In the genomic region with DNA sequence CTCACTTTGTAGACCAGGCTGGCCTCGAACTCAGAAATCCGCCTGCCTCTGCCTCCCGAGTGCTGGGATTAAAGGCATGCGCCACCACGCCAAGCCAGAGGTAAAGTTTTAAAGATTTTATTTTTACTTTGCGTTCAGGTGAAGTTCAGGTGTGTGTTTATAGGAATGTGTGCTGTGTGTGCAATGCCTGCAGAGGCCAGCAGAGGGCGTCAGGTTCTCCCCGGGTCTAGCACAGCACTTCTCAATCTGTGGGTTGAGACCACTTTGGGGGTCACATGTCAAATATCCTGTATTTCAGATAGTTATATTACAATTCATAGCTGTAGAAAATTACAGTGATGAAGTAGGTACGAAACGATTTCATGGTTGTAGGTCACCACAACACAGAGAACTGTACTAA, we compare ENCODE assay signal across 11 mouse cellular contexts. TPM values are rescaled to one million over a fixed set of nuclear protein-coding genes. Genes with fewer than 3 reads are reported as not detected.
A peak's percentile ranks its signal among the peaks of the same experiment; 100 is the strongest.
DNase-seq lines count a peak whose midpoint lies in the region; ATAC-seq and TF ChIP-seq lines count a peak whose summit lies in the region.
"Had no signal": no experiment of that assay in that cellular context is flagged by ENCODE, and none has a peak within 500 bp of the region (broad histone marks: within the 10 kb centered on the region; RNA-seq: fewer than 3 reads in every experiment).

No protein-coding gene starts in this region.

- WGBS in heart, adult 2 months = 66% methylated on average over 10 of the region's 10 CpGs
- WGBS in midbrain, postnatal 0 days = 71% methylated on average over 10 of the region's 10 CpGs
- WGBS in midbrain, embryonic 15.5 days = 68% methylated on average over 10 of the region's 10 CpGs
- 65% methylated on average over 10 of the region's 10 CpGs for WGBS in forebrain, embryonic 10.5 days

- ATAC-seq in midbrain, postnatal 0 days (ENCODE audit: low FRiP score) = no peak
- ATAC-seq in midbrain, embryonic 15.5 days (replicated peaks) = no peak

- TF ChIP-seq EP300 in heart, adult 2 months (IDR thresholded peaks at IDR 0.05; ENCODE audit: insufficient read depth, low read depth, low read length) = no peak

- no peak overlapping the region for H3K4me3 ChIP-seq in heart, adult 2 months
- no peak overlapping the region for H3K4me3 ChIP-seq in midbrain, postnatal 0 days (ENCODE audit: low read depth, low read length)
- H3K4me3 ChIP-seq in midbrain, embryonic 15.5 days = no peak overlapping the region
- H3K4me3 ChIP-seq in forebrain, embryonic 10.5 days = no peak overlapping the region
- H3K4me3 ChIP-seq: heart, embryonic 10.5 days; limb, embryonic 15.5 days had no signal

- DNase-seq in heart, adult 2 months = no peak
- DNase-seq in heart, postnatal 4 days = no peak
- no peak for DNase-seq in midbrain, postnatal 0 days (ENCODE audit: low spot score)
- no peak for DNase-seq in brain, embryonic 14.5 days (ENCODE audit: low read depth)
- peak; percentile 50 for DNase-seq in thymus, postnatal 14 days
- no peak for DNase-seq in left cerebral cortex, postnatal 25 days (ENCODE audit: low spot score in 2 of 2)
- DNase-seq in forebrain, embryonic 10.5 days (ENCODE audit: extremely low spot score, low spot score) = no peak
- DNase-seq: spleen, adult 18-20 months had no signal

- H3K79me2 ChIP-seq in heart, adult 2 months (replicated peaks; ENCODE audit: control insufficient read depth, insufficient read depth, low read length) = no peaks in the 10 kb centered on the region

- no peak for TF ChIP-seq POLR2A in heart, adult 2 months (IDR thresholded peaks at IDR 0.05; ENCODE audit: insufficient read depth, low read depth, low read length)
- TF ChIP-seq POLR2A in brain, embryonic 14.5 days (IDR thresholded peaks at IDR 0.05; ENCODE audit: borderline replicate concordance, extremely low read depth, insufficient read depth, insufficient read length, poor library complexity, severe bottlenecking) = no peak

- no peaks in the 10 kb centered on the region for H3K4me1 ChIP-seq in heart, adult 2 months (ENCODE audit: control insufficient read depth, insufficient read depth, low read length)
- no peaks in the 10 kb centered on the region for H3K4me1 ChIP-seq in midbrain, postnatal 0 days (ENCODE audit: insufficient read depth, low read length)
- H3K4me1 ChIP-seq in midbrain, embryonic 15.5 days = no peaks in the 10 kb centered on the region
- no peaks in the 10 kb centered on the region for H3K4me1 ChIP-seq in forebrain, embryonic 10.5 days
- H3K4me1 ChIP-seq: heart, embryonic 10.5 days; limb, embryonic 15.5 days had no signal

- no peaks in the 10 kb centered on the region for H3K36me3 ChIP-seq in heart, adult 2 months (ENCODE audit: control insufficient read depth, insufficient read depth, low read length)
- H3K36me3 ChIP-seq in midbrain, postnatal 0 days (ENCODE audit: insufficient read depth, low read length) = no peaks in the 10 kb centered on the region
- no peaks in the 10 kb centered on the region for H3K36me3 ChIP-seq in midbrain, embryonic 15.5 days (replicated peaks)
- H3K36me3 ChIP-seq in forebrain, embryonic 10.5 days (replicated peaks) = no peaks in the 10 kb centered on the region
- H3K36me3 ChIP-seq: heart, embryonic 10.5 days; limb, embryonic 15.5 days had no signal

- H3K27me3 ChIP-seq in heart, adult 2 months (ENCODE audit: control insufficient read depth, insufficient read depth, low read length) = no peaks in the 10 kb centered on the region
- no peaks in the 10 kb centered on the region for H3K27me3 ChIP-seq in midbrain, postnatal 0 days (ENCODE audit: insufficient read depth, low read length)
- H3K27me3 ChIP-seq in midbrain, embryonic 15.5 days (replicated peaks) = no peaks in the 10 kb centered on the region
- H3K27me3 ChIP-seq in forebrain, embryonic 10.5 days (ENCODE audit: poor library complexity, severe bottlenecking) = no peaks in the 10 kb centered on the region
- H3K27me3 ChIP-seq: limb, embryonic 15.5 days had no signal

- H3K27ac ChIP-seq in heart, adult 2 months = no peak overlapping the region
- H3K27ac ChIP-seq in midbrain, postnatal 0 days (ENCODE audit: low read depth, low read length) = no peak overlapping the region
- H3K27ac ChIP-seq in midbrain, embryonic 15.5 days = no peak overlapping the region
- H3K27ac ChIP-seq in forebrain, embryonic 10.5 days = no peak overlapping the region
- H3K27ac ChIP-seq: heart, embryonic 10.5 days; limb, embryonic 15.5 days had no signal

- peak; percentile 74 for TF ChIP-seq CTCF in heart, adult 2 months (IDR thresholded peaks at IDR 0.05)
- TF ChIP-seq CTCF in midbrain, postnatal 0 days (IDR thresholded peaks at IDR 0.05) = peak; percentile 64
- peak; percentile 63 for TF ChIP-seq CTCF in brain, embryonic 14.5 days (IDR thresholded peaks at IDR 0.05; ENCODE audit: borderline replicate concordance, extremely low read depth, insufficient read depth, insufficient read length)

- no peak overlapping the region for H3K9ac ChIP-seq in heart, adult 2 months (ENCODE audit: low read depth, low read length)
- H3K9ac ChIP-seq in midbrain, postnatal 0 days (replicated peaks; ENCODE audit: low read length, poor library complexity, severe bottlenecking) = no peak overlapping the region
- no peak overlapping the region for H3K9ac ChIP-seq in midbrain, embryonic 15.5 days
- H3K9ac ChIP-seq: limb, embryonic 15.5 days had no signal

- H3K4me2 ChIP-seq in midbrain, postnatal 0 days (ENCODE audit: low read depth, low read length, poor library complexity, severe bottlenecking) = no peak overlapping the region
- H3K4me2 ChIP-seq in midbrain, embryonic 15.5 days = no peak overlapping the region
- H3K4me2 ChIP-seq: limb, embryonic 15.5 days had no signal

- no peaks in the 10 kb centered on the region for H3K9me3 ChIP-seq in midbrain, postnatal 0 days (ENCODE audit: low read length)
- no peaks in the 10 kb centered on the region for H3K9me3 ChIP-seq in midbrain, embryonic 15.5 days
- H3K9me3 ChIP-seq in forebrain, embryonic 10.5 days = no peaks in the 10 kb centered on the region
- H3K9me3 ChIP-seq: heart, embryonic 10.5 days; limb, embryonic 15.5 days had no signal

- intact Hi-C loops in heart, adult 2 months (cut with DNase I) = no loop called here
- intact Hi-C loops in left cerebral cortex, postnatal 25 days (cut with DNase I) = no loop called here

RNA-seq across cellular contexts. Expression of gene Crebl2, which starts 7.1 kb away (rescaled TPM):
- 10 to 100 TPM; 12.2 to 16.2 TPM for total RNA-seq in heart, adult 2 months (2021)
- polyA plus RNA-seq in heart, adult 2 months (2012; rRNA removed) = 9.2 and 15.3 TPM in 2 replicates
- total RNA-seq in heart, postnatal 4 days (2021) = 1 to 10 TPM; 2.4 to 2.8 TPM
- total RNA-seq in midbrain, postnatal 0 days (2014; rRNA removed) = 7.0 and 10.0 TPM in 2 replicates
- polyA plus RNA-seq in midbrain, postnatal 0 days (2015; fragmentation: Nextera tagmentation; extraction: Ambion mirVana) = 2.6 and 3.5 TPM in 2 replicates
- 4.6 and 5.6 TPM in 2 replicates for polyA plus RNA-seq in midbrain, embryonic 15.5 days (2015; fragmentation: Nextera tagmentation; extraction: Ambion mirVana)
- polyA plus RNA-seq in brain, embryonic 14.5 days (2012; rRNA removed) = 8.4 and 8.8 TPM in 2 replicates
- 10 to 100 TPM; 29.9 to 32.9 TPM for total RNA-seq in left cerebral cortex, postnatal 25 days (2021)
- 0.86 and 1.1 TPM in 2 replicates for polyA plus RNA-seq in forebrain, embryonic 10.5 days (2016; fragmentation: Nextera tagmentation; extraction: Ambion mirVana)

RNA-seq across cellular contexts. Expression of gene Dusp16, which starts 30.4 kb away (rescaled TPM):
- total RNA-seq in heart, adult 2 months (2021) = 10 to 100 TPM; 20.9 to 23.8 TPM
- polyA plus RNA-seq in heart, adult 2 months (2012; rRNA removed) = 8.2 and 18.7 TPM in 2 replicates
- total RNA-seq in heart, postnatal 4 days (2021) = 10 to 100 TPM; 32.4 to 34.9 TPM
- total RNA-seq in midbrain, postnatal 0 days (2014; rRNA removed) = 3.9 and 6.6 TPM in 2 replicates
- 2.8 and 3.2 TPM in 2 replicates for polyA plus RNA-seq in midbrain, postnatal 0 days (2015; fragmentation: Nextera tagmentation; extraction: Ambion mirVana)
- 4.4 and 5.4 TPM in 2 replicates for polyA plus RNA-seq in midbrain, embryonic 15.5 days (2015; fragmentation: Nextera tagmentation; extraction: Ambion mirVana)
- polyA plus RNA-seq in brain, embryonic 14.5 days (2012; rRNA removed) = 8.0 and 10.4 TPM in 2 replicates
- 1 to 10 TPM; 7.6 to 8.2 TPM for total RNA-seq in left cerebral cortex, postnatal 25 days (2021)
- 16.0 and 19.7 TPM in 2 replicates for polyA plus RNA-seq in forebrain, embryonic 10.5 days (2016; fragmentation: Nextera tagmentation; extraction: Ambion mirVana)
